Mouse (Mus musculus) stomach, postnatal 0 days (tissue): ENCODE measurements around the gene Cenpp.

Experiments used
- CTCF ChIP-seq: IDR thresholded peaks from 2 replicates; pipeline ENCODE4 v1.5.1; 2016; ENCODE audit warnings: antibody characterized with exemption, low read depth, mild to moderate bottlenecking, moderate library complexity
- EP300 ChIP-seq: optimal IDR thresholded peaks from 2 replicates; pipeline ENCODE3; 2016; ENCODE audit warnings: antibody characterized with exemption

DNA sequence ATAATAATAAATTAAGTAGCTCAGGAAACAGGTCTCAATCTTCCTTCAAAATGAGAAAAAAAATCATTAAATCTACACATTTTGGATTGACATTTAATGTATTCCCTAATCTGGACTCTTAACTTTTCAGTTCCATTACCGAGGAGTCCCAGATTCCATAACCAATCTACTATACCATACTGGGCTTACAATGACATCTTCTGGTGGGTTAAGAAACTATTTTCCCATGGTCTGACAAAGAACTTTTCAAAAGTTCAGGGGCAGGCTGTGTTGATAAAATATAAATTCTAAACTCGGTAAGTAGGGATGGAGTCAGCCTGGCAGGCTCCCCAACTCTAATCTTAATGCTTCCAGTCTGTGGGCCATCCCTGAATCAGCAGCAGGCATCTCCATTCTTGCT, 1.4 kb downstream of the Cenpp start:
- TF ChIP-seq CTCF (peak; percentile 57), EP300 (no peak)
